Mouse (Mus musculus) 3T3-L1 (cell line): ENCODE measurements around the gene Arhgap21.

Experiments
- DNase-seq: peaks from one replicate; pipeline ENCODE4 v3.0.0-alpha.2; 2015; ENCODE audit warnings: low read depth, low spot score

The Arhgap21 gene

GRCm38 (mm10) chr2:20968441-20969200 is at the start of gene Arhgap21:
Arhgap21 (minus strand) TSS chr2:20968881.
- peak; percentile 69 for DNase-seq

- DNase-seq = no peak
These were observed 47.9 kb upstream of the Arhgap21 start for GRCm38 (mm10) chr2:21016589-21016988.

GRCm38 (mm10) chr2:21010806-21011397 is 42.2 kb upstream of the Arhgap21 start:
- DNase-seq = no peak

GRCm38 (mm10) chr2:21010219-21010618 is 41.5 kb upstream of the Arhgap21 start:
- DNase-seq = no peak

GRCm38 (mm10) chr2:21009258-21010140 is 40.8 kb upstream of the Arhgap21 start:
- no peak for DNase-seq

- no peak for DNase-seq
These were observed 33.9 kb upstream of the Arhgap21 start for GRCm38 (mm10) chr2:21002538-21002937.

GRCm38 (mm10) chr2:21001156-21001555 is 32.5 kb upstream of the Arhgap21 start:
- DNase-seq = peak; percentile 53

- DNase-seq = no peak
These were observed 26.9 kb upstream of the Arhgap21 start for GRCm38 (mm10) chr2:20995547-20995946.

- no peak for DNase-seq
These were observed 22.8 kb upstream of the Arhgap21 start for GRCm38 (mm10) chr2:20991508-20991907.

GRCm38 (mm10) chr2:20990907-20991306 is 22.2 kb upstream of the Arhgap21 start:
- no peak for DNase-seq

GRCm38 (mm10) chr2:20990056-20990455 is 21.4 kb upstream of the Arhgap21 start:
- no peak for DNase-seq

GRCm38 (mm10) chr2:20987822-20988221 is 19.1 kb upstream of the Arhgap21 start:
- DNase-seq = no peak

GRCm38 (mm10) chr2:20978726-20979125 is 10.0 kb upstream of the Arhgap21 start:
- DNase-seq = no peak

- DNase-seq = peak; percentile 25
These were observed 8.4 kb upstream of the Arhgap21 start for GRCm38 (mm10) chr2:20977051-20977450.

- DNase-seq = no peak
These were observed 4.8 kb upstream of the Arhgap21 start for GRCm38 (mm10) chr2:20973513-20973912.

- peak; percentile 17 for DNase-seq
These were observed 3.5 kb upstream of the Arhgap21 start for GRCm38 (mm10) chr2:20972180-20972579.

GRCm38 (mm10) chr2:20971628-20972027 is 2.9 kb upstream of the Arhgap21 start:
- DNase-seq = peak; percentile 37

GRCm38 (mm10) chr2:20969201-20970200 is 820 bp upstream of the Arhgap21 start:
- peak; percentile 96 for DNase-seq

GRCm38 (mm10) chr2:20967646-20968351 is 882 bp downstream of the Arhgap21 start:
- DNase-seq = peak; percentile 56

GRCm38 (mm10) chr2:20967101-20967645 is 1.5 kb downstream of the Arhgap21 start:
- peak; percentile 44 for DNase-seq
